Mouse (Mus musculus): ENCODE results near the gene Rnf222. TPM values are rescaled to one million over a fixed set of nuclear protein-coding genes. Genes with fewer than 3 reads are reported as not detected.

The Rnf222 gene
- 0.06 and 0.11 TPM in 2 replicates for polyA plus RNA-seq (2012; rRNA removed)

DNA sequence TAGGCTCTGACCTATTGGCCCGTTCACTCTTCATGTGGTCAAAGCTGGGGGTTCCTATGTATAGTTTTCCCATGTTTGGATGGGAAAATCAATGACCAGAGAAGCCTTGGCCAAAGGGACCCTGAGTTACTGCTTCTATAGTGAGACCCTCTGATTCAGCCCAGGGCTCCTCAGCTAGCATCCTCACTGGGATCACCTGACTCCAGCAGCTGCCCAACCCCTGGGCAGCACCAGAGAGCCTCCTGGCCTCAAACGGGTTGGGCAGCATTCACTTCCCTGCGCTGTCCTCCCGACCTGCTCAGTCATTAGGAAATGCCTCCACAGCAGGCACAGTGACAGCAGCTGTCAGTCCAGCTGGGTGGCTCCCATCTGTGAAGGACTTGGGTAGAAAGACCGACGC lies at the start of gene Rnf222:
Gene Rnf222, plus strand, starts transcription at position 301 of the 400 bp plus-strand sequence.
- no peak for DNase-seq (ENCODE audit: low read depth)

DNA sequence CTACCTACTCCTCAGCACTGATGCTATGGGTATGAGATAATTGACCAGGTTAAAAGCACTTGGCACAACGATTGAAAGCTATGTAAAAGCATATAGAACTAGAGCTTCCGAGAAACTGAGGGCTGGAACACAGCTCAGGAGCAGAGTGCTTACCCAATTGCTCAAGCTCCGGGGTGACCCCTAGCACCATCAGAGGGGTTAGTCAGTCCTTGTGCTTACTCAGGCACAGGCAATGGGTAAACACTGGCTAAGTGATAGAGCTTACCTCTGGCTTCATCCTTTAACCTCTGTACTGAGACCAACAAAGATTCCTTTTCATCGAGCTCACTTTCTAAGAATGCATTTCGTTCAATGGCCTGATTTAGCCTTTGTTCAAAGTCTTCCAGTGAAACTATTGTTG lies 48.7 kb upstream of the Rnf222 start:
- no peak for DNase-seq (ENCODE audit: low read depth)

DNA sequence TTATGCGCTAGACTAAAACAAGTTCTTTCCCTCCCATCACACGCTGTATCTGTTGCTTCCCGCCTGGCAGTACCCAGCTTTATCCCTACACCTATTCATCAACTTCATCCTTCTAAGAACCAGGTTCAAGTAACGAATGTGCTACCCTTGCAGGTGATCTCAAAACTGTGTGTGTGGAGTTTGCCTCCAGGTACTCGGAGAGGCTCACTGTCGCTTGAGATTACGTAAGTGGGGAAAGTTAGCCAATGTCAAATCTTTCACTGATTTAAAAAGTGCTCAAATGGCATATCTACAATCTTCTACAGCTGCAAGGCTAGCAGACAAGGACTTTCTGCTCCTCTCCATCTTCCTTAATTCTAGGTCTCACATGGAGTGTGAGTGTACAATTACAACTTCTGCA lies 37.5 kb upstream of the Rnf222 start:
- no peak for DNase-seq (ENCODE audit: low read depth)

DNA sequence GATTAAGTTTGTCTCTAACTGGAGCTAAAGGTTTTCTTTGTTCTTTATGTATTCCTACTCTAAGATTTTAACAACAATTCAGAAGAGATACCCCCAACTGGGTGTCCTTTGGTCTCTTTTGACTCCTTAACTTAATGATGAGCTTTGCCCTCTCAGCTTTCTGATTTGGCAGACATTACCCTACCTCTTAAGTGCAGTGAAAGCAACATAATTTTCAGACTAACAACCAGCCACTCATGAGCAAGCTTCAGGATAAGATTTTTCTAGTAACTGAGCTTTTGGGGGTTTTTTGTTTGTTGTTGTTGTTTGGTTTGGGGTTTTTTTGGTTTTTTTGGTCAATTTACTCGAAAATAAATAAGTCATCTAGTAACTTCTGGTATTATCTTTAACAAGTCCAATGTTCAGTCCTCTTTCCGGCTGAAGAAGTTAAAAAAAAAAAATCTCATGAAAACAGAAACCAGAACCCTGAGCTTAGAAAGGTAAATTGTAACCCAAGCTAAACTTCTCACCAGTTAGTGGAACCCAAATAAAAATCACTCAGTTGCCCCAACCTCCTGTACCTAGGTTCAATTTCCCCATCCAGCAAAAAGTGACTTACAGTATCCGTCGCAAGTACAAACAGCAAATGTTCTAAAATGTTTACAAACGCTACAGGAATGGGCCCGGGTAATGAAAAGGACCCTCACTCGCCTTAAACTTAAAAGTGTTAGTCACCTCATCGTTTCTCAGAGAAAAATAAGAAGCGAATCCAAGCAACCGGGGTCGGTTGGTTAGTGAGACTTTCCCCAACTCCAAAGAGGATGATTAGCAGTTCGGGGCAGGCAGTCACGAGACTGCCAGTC lies 36.5 kb upstream of the Rnf222 start:
- no peak for DNase-seq (ENCODE audit: low read depth)

DNA sequence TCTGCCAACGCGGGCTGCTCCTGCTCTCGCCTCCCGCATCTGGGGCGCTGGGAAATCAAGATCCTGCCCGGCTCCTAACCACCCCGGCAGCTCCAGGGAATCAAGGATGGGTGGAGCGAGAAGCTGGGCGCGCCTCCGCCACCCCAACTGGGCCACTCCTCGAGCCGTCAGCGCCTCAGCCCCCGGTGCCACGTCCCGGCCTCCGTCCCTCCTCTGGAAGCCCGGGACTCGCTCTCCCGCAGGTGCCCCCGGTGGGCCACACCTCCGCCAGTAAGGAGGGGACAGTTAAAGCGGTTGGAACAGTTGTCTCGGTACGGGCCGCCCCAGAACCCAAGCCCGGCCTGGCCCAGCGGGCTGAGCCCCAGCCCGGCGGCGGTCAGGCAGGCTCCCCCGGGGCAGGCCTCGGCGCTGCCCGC lies 35.9 kb upstream of the Rnf222 start:
- DNase-seq (ENCODE audit: low read depth) = no peak

DNA sequence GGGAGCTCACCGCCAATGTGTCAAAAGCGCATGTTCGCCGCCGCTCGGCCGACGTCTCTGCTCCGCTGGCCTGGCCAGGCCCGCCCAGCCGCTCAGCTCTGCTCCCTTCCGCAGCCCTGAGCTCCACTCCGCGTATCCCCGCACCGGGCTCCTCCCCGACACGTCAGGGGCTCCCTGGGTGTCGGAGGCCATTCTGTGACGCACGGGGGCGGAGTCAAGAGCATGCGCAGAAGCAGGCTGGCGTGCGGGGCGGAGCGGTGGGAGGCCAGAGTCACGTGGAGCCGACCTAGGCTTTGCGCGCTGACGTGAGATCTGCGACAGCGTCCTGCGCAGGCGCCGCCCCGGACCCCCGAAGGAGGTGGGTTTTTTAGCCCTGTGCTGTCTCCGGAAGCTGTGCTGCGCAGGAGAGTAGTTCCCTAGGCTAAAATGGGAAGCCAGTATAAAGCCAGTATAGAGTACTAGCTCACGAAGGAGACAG lies 35.4 kb upstream of the Rnf222 start:
- DNase-seq (ENCODE audit: low read depth) = no peak

DNA sequence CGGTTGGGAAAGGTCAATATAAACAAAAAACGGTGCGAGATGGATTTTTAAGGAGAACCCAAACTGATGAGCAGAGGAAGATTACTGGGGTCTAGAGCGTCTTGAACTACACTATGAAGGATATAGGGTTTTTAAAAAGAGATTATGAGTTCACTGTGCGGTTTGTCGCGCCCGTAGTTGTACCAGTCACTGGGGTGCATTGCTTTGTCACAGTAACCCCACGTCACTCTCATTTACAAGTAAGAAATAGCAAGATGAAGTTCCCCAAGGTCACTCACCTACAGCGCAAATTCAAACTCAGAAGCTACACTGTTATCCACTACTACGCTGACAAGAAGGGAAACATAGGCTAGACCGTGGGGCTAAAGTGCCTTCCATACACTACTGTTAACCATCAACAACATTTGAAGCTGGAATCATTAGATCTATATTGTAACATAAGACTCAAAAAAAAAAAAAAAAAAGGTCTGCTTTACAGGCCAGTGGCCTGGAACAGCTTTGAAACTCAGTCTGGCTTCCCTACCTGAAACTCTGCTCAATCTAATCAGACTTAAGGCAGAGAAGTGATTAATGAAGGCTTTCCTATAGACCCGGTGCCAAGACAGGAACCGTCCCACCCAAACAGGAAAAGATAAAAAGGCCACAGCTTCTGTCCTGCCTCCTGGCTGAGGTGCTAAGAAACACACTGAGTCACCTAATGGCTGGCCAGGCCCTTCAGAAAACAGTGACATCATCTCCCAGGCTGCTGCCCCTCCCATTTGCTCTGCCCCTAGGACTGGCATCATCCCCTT lies 34.5 kb upstream of the Rnf222 start:
- DNase-seq (ENCODE audit: low read depth) = no peak

DNA sequence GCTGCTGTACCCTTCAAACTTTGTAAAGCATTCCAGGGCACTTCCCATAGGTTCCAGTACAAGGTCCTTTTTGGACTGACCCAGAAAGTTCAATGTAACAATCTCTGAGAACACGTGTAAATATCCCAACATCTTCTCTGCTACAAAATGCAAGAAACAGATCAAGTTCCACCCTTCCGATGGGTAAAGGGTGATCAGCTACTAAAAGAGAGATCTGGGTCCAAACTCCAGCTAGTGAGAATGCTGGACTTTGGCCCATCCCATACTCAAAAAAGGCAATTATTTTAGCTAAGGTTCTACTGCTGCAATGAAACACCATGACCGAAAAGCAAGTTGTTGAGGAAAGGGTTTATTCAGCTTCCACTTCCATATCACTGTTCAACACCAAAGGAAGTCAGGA lies 33.7 kb upstream of the Rnf222 start:
- no peak for DNase-seq (ENCODE audit: low read depth)

DNA sequence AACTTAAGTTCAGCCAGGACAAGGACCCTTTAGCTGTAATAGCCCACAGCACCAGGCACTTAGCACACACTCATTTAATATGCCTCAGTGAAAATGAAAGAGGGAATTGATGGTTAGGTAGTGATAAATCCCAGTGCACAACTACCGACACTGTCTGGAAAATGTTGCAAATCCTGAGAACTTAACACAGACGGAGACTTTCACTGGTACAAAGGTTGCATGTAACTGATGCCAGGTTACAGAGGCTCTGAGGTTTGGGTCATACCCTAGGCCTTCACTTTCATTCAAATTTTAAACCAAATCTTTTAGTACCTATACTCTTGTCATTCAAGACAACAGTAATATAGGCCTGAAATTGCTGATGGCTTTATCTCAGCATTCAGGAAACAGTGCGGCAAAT lies 31.0 kb upstream of the Rnf222 start:
- no peak for DNase-seq (ENCODE audit: low read depth)

DNA sequence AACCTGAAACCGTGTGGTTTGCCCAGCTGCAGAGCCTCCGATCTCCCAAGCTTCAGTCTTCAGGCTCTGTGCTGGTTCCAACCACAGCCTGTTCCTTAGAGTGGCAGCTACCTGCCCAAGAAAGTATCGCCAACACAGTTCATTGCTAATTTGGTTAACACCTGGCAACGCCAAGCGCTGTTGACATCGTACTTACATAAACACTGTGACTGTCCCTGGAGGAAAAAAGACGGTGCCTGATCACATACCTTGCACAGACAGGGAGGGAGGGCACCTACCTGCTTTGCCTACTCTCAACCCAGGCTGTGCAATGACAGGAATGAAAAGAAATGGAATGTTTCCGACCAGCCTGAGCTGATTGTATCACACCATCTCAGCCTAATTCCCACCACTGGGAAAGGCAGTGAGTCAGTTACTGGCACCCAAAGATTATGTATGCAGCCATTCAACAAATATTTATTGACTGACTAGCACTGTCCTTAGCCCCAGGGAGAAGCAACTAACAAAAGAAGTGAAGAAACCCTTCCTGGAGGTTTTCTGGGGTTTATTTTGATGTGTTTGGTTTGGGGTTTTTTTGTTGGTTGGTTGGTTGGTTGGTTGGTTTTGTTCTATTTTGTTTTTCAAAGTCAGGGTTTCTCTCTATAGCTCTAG lies 28.3 kb upstream of the Rnf222 start:
- no peak for DNase-seq (ENCODE audit: low read depth)

DNA sequence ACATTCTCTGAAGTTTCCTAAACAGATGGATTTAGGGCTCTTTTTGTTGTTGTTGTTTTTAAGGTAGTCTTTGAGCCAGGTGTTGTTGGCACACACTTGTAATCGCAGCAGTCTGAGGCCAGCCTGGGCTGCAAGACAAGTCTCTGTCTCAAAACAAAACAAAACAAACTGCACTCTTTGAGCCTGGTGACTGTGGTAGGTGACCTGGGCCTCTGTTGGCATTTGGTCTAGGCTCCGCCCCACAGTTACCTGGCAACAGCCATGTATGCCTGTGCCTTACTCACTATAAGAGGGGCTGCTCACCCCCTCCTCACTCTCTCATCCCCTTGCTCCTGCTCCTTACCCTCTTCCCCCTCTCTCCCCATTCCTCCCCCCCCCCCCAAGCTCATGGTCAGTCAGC lies 26.1 kb upstream of the Rnf222 start:
- DNase-seq (ENCODE audit: low read depth) = no peak

DNA sequence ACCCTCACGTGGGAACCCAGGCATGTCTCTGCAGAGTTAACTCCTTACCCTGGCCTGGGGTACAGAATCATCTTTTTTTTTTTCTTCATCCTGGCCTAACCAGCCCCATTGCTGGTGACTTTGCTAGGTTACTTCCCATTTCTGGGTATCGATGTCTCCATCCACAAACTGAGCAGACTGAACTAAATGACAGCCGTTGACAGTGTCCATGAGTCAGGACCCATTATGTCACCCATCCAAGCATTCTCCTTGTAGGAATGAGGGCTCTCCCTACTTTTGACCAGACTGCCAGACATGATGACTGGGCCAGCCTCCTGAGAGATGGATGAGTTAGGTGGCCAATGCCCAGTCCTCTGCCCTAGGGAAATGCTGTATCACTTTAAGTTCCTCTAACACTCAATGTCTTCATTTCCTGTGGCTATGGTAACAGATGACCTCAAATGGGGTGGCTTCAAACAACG lies 24.7 kb upstream of the Rnf222 start:
- no peak for DNase-seq (ENCODE audit: low read depth)

DNA sequence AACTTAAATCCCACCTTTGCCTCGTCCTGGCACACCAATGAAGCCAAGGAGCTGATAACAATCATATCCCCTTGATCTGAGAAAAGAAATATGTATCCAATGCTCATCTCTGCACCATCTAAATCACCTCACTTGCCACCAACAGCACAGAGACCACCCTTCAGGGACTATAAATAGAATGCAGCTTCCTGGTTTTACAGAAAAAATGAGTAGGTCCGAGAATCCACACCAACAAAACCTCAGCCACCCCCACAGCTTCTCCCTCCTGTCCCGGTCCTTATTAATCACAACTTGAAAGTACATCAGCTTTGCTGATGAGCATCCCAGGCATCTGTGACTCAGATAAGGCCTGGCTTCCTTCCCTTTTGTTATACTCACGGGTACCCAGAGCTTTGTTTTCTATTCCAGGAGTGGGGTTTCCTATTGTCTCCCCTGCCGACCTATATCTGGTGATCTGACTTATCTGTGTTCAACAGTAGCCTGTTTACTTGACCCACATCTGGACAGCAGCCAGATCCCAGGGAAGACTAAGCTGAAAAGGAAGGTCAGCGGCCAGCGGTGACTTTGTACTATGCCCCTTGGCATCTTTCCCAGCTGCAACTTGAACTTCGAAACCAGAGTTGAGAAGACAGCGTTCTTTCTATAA lies 23.7 kb upstream of the Rnf222 start:
- DNase-seq (ENCODE audit: low read depth) = no peak

DNA sequence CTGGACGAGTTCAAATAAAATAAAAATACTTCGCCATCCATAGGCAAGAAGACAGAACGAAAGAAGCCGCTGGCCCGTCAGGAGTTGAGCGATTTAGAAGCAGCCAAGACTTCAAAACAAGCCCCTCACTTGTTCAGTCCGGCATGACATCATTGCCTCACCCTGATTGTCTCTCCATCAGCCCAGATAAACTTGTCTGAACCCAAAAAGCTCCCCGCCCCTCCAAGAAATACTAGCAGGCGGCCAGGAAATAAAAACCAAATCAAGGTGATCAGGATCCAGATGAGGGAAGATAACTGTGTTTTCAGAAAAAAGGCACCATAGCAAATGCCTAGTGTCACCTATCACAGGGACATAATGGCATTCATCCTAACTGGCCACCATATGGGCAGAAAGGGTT lies 17.1 kb upstream of the Rnf222 start:
- no peak for DNase-seq (ENCODE audit: low read depth)

DNA sequence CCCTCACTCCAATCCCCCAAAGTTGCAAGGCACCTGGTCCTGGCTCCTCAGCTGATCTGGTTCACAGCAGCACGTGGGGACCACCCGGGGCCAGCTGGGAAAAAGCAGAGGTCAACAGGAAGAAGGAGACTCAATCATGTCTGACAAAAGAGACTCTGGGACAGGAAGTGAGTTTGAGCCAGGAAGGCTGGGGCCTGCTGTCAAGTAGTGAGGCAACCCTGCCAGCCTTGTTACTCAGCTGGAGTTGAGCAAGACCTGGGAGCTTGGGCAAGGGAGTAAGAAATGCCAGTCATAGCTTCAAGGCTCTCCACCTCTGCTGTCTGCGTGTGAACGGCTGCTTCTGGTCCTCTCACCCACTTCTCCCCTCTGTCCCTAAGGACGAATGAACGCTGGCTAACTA lies 16.6 kb upstream of the Rnf222 start, which contains the start of gene Ndel1:
Gene Ndel1, minus strand, starts transcription at position 111 of the 400 bp plus-strand sequence.
- peak; percentile 93 for DNase-seq (ENCODE audit: low read depth)

DNA sequence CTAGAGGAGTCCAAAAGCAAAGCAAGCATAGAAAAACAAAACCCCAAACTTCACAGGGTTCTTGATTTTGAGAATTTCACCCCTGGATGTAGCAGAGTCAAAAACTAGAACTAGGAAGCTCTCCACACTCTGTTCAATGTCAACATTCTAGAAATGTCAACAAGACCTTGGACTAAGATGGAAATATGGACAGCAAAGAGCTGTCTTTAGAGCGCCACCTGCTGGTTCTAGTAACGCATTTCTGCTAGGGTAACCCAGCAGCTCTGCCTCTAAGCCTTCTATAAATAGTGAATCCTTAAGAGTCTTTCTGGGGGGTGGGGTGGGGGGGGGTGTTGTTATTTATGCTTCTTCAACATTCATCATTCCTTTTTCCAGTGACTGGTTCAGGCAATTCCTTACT lies 13.5 kb upstream of the Rnf222 start:
- DNase-seq (ENCODE audit: low read depth) = no peak

DNA sequence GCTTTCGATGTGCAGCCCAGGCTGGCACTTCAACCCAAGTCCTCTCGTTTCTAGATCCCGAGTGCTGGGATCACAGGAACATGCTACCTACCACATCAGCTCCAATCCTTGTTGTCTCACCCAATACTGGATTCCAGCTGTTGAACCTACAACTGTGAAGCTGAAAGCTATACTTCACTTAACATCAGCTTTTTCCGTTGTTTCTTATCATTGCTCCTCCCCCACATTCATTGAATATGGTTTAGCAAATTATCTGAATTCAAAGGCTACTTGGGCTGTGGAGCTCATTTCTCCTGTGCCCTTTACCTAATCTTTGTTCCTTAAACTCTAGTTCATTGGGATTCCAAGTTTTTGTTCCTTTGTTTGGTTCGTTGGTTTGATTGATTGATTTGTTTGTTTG lies 9.5 kb upstream of the Rnf222 start:
- DNase-seq (ENCODE audit: low read depth) = no peak

DNA sequence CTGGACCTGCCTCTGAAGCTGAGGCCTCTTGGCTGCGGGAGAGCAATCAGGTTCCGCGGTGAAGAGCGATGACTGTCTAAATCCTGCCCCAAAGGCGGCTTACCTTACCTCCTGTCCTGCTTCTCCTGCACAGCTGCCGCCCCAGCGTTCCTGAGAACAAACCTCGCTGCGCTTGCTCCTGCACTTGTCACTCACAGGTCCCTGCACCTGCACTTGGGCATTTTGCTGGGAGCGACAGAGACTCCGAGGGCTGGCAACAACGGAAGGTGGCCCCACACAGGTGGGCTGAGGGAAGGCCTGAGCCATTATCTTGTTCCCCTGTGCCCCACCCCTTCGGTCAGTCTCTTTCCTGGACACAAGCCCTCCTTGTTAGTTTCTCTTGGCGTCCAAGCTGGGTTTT lies 6.2 kb upstream of the Rnf222 start:
- DNase-seq (ENCODE audit: low read depth) = no peak

DNA sequence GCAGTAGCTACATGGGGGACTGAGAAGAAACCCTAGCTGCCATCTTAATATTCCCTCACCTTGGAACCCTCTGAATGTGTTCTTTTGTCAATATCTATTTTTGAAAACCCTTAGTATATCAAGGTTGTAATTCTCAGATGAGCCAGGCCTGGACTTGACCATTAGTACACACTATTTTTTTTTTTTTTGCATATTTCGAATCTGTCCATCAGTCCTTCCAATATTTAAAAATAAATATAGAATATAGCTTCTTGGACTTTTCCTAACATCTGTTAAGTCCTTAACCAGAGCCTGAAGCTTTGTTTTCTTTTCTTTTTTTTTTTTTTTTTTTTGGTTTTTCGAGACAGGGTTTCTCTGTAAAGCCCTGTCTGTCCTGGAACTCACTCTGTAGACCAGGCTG lies 4.5 kb upstream of the Rnf222 start:
- no peak for DNase-seq (ENCODE audit: low read depth)

DNA sequence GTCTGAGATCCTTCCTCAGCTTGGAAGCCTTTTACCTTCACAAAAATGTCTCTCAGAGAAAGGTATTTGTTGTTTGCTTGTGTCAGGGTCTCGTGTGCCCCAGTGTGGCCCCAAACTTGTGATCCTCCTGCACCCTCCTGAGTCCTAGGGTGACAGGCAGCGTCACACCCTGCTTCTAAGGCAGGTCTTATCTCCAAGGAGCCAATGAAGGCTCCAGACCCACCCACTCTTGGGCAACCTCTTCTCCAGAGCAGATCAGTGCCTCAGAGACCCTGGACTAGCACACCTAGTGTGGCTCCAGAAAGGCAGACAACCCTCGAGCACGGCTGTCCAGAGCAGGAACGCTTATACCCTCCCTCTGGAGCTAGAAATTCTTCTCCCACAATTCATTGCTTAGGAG lies 4.0 kb upstream of the Rnf222 start:
- no peak for DNase-seq (ENCODE audit: low read depth)

DNA sequence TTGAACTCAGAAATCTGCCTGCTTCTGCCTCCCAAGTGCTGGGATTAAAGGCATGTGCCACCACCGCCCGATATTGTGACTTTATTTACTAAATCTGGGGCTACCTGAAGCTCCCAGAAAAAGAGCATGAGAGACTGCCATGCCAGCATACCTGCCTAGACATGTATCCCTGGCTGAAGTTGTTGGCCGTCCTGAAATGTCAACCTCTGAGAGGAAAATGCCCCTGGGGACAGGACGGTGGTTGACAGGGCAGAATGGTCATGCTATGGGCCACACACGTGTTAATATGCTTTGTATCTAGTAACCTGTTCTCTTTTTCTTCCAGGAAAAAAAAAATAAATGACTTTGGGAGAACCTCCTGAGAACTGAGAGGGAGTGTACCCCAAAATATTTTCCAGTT lies 2.3 kb upstream of the Rnf222 start:
- no peak for DNase-seq (ENCODE audit: low read depth)

DNA sequence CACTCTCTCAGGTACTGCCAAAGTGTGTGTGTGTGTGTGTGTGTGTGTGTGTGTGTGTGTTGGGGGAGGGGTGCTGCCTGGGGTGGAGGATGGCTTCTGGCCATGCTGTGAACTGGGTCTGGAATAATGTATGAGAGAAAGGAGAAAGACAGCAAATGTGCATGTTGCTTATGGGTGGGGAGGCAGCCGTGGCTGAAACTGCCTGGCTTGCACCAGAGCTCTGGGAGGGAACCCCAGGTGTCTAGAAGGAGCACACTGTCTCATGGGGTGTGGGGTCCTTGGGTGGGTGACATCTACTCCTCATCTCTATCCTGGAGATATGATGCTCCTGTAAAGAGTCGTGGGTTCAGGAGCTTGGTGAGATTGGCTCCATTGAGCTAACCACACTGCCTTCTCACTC lies 300 bp downstream of the Rnf222 start:
- DNase-seq (ENCODE audit: low read depth) = no peak

All from gonadal fat pad, adult 2 months (tissue).